Mouse (Mus musculus): Measurements from ENCODE around the gene Itpr2.

The Itpr2 gene

DNA sequence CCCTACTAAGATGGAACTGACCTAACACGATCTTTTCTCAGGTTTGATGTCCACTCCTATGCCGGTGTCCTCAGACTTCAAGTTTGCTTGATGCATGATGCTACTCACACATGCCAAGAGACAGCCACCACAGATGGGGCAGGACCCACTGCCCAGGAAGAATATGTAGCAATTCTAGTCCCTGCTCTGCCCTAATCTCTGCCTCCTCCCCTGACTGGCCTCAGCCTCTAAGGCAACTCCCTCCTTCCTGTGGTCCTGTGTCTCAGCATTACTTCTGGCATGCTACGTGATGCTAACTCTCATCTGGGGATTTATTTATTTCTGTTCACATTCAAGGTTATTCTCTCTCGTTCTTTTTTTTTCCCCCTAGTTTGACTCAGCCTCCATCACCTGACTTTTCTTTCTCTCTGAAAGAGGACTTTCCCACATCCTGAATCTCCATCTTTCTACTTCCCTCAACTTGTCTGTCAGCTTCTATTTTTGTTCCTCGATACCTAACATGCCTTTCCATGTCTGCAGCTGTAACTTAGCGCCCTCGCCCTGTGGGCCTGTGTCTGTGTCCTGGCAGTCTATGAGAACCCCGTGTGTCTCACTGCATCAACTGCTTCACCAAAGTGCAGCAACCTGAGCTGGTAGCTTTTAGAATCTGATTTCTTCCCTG is 279.5 kb downstream of the Itpr2 start:
- peak in 1 of 2 experiments; percentile 4 for DNase-seq (ENCODE audit: low spot score in 2 of 2)

GRCm38 (mm10) chr6:146221371-146222336 is 280.4 kb downstream of the Itpr2 start:
- peak; percentile 74 to 75 for DNase-seq (ENCODE audit: low spot score in 2 of 2)

GRCm38 (mm10) chr6:146220071-146220470 is 282.0 kb downstream of the Itpr2 start:
- DNase-seq (ENCODE audit: low spot score in 2 of 2) = no peak

- no peak for DNase-seq (ENCODE audit: low spot score in 2 of 2)
These were observed 282.5 kb downstream of the Itpr2 start for GRCm38 (mm10) chr6:146219534-146219933.

GRCm38 (mm10) chr6:146215302-146215701 is 286.7 kb downstream of the Itpr2 start:
- DNase-seq (ENCODE audit: low spot score in 2 of 2) = no peak

DNA sequence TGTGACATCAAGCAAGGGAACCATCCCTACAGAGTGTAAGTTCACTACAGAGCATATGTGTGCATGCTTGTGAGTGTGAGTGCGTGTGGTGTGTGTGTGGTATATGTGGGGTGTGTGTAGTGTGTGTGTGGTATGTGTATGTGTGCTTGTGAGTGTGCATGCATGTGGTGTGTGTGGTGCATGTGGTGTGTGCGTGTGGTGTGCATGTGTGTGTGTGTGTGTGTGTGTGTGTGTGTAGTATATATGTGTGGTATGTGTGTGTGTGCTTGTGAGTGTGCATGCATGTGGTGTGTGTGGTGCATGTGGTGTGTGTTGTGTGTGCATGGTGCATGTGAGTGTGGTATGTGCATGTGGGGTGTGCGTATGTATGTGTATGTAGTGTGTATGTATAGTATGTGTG is 289.7 kb downstream of the Itpr2 start:
- no peak for DNase-seq (ENCODE audit: low spot score in 2 of 2)

GRCm38 (mm10) chr6:146211233-146211632 is 290.8 kb downstream of the Itpr2 start:
- no peak for DNase-seq (ENCODE audit: low spot score in 2 of 2)

DNA sequence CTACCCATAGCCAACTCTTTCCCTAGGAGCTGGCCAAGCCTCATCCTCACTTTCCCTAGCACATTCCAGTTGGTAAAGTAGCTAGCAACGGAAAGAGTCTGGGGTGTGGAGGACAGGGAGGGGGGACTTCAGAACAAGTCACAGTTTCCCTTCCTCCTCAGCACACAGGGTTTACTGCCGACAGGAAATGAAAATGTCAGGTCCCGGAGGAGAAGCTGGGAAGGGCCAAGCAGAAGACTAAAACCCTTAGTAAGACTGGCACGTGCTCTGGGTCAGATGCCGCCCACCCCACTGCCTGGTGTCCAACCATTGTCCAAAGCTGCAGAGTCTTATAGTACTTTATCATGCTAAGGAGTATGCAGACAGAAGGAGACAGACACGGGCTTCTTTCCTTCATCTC is 293.0 kb downstream of the Itpr2 start:
- no peak for DNase-seq (ENCODE audit: low spot score in 2 of 2)

DNA sequence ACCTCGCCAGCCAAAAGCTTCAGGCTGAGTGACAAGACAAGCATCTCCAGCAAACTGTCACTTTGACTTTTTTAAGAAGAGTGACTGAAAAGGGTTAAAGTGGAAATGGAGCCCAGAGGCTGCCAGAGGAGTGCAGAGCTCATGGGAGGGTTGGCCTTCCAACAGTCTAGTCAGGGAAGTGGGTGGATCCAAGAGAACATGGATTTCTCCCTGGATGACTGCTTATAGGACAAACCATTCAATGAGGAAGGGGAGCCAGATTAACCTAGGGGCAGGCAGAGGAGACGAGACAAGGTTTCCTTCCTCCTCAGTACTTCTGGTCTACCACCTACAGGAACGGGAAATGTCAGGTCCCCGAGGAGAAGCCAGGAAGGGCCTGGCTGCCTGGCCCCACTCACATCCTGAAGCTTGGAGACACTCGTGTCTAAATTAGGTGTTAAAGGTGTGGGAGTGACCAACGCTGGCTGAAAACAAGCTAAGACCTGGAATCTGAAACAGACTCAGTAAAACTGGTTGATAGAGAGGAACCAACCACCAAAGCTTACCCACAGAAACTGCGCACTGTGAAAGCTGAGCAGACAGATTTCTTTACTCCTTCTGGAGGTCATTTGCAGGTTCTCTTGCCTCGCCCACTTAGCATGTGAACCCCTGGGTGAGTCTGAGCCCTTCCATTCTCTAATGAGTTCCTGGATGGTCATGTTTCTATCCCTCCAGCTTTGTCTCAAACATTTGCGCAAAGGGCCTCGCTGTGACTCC is 294.6 kb downstream of the Itpr2 start:
- DNase-seq (ENCODE audit: low spot score in 2 of 2) = no peak

DNA sequence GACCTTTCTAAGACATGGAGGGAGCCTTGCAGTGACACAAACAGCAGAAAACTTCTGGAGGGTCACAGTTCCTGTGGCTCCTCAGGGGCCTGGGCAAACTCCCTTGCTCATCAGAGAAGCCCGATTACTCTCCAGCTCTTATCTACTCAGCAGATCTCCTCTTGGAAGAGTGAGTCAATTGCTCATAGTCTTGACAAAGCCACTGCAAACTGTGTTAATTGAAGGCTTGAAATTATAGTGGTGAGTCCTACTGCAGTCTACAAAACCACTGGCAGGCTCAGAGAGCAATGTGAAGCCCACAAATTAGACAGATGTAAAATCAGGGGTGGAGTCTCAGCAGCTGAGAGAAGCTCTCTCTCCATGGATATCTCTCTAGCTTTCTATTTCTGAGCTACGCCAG is 296.9 kb downstream of the Itpr2 start:
- DNase-seq (ENCODE audit: low spot score in 2 of 2) = no peak

GRCm38 (mm10) chr6:146204470-146204869 is 297.6 kb downstream of the Itpr2 start:
- DNase-seq (ENCODE audit: low spot score in 2 of 2) = no peak

GRCm38 (mm10) chr6:146197868-146198379 is 304.1 kb downstream of the Itpr2 start:
- DNase-seq (ENCODE audit: low spot score in 2 of 2) = no peak

DNA sequence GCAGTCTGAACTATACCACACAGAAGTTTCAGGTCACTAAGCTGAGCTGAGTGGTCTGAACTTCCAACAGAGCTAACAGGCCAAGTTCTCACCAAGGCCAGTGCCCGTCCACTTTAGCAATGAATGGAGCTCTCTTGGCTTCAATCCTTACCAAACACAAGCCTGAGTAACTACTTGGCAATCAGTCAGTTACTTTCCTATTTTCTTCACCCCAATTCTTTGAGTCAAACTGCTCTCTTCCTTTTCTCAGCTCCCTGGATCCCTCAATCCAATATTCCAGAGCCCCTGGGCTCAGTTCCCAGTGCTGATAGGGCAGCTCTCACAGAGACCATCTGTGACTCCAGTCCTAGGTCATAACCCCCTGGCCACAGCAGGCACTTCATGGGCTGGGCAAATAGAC is 305.3 kb downstream of the Itpr2 start:
- DNase-seq (ENCODE audit: low spot score in 2 of 2) = no peak

- no peak for DNase-seq (ENCODE audit: low spot score in 2 of 2)
These were observed 306.1 kb downstream of the Itpr2 start for GRCm38 (mm10) chr6:146195854-146196457.

DNA sequence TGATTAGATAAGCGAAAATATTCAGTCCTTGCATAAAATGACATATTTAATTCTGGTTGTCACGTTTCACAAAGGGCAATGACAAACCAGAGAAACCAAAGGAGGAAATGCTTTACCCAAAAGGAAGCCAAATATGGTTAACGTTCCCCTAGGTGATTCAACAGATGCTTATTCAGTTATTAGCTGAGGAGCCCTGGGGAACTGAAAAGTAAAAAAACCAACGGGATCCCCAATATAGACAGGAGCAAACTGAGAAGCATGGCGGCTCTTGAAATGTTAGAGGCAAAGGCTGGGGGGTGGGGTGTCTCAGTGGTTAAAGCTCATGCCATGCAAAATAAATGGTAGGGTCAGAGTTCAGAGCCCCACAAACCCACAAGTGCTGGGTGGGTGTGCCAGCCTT is 310.1 kb downstream of the Itpr2 start:
- no peak for DNase-seq (ENCODE audit: low spot score in 2 of 2)

GRCm38 (mm10) chr6:146190006-146190405 is 312.0 kb downstream of the Itpr2 start:
- no peak for DNase-seq (ENCODE audit: low spot score in 2 of 2)

GRCm38 (mm10) chr6:146185532-146185931 is 316.5 kb downstream of the Itpr2 start:
- DNase-seq (ENCODE audit: low spot score in 2 of 2) = peak in 1 of 2 experiments; percentile 3

- no peak for DNase-seq (ENCODE audit: low spot score in 2 of 2)
These were observed 317.3 kb downstream of the Itpr2 start for GRCm38 (mm10) chr6:146184771-146185170.

DNA sequence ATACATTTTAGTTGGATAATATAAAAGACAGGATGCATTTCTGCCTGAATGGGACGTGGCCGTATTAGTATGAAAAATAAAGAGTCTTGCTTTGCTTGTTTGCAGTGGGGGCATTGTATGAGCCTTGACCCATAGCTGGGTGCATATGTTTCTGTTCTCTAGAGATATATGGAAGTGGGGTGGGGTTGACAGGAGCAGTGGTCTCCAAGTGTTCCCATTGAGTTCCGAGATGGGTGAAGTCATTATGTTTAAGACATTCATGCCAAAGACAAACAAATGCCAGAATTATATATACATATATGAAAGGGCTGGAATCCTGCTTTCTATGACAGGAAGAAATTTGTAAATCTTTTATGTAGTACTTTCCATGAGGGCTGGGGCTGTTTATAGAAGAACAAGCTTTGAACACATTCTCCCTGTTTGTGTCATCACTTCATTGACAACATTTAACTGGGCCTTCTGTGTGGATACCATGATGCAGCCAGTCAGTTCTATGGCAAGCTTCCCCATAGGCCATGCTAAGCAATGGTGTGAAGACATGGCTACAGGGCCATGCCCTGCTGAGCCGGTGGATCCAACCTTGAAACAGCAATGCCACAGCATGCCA is 327.3 kb downstream of the Itpr2 start:
- no peak for DNase-seq (ENCODE audit: low spot score in 2 of 2)

DNA sequence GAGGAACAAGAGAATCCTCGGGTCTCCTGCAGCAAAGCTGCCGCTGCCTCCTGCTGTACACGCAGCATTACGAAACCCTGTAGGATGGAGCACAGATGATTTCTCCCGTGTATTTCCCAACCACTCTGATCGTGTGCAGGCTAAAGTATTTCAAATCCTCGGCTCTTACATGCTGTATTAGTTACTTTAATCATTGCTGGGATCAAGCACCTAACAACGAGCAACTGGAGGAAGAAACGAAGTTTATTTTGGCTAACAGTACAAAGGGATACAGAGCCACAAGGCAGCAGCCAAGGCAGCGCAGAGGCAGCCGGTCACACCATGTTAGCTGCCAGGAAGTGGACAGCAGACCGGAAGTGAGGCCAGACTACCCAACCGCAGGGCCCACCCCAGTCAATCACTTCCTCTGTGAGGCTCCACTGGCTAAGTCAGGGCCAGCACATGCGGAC is 331.4 kb downstream of the Itpr2 start:
- peak; percentile 66 to 81 for DNase-seq (ENCODE audit: low spot score in 2 of 2)

DNA sequence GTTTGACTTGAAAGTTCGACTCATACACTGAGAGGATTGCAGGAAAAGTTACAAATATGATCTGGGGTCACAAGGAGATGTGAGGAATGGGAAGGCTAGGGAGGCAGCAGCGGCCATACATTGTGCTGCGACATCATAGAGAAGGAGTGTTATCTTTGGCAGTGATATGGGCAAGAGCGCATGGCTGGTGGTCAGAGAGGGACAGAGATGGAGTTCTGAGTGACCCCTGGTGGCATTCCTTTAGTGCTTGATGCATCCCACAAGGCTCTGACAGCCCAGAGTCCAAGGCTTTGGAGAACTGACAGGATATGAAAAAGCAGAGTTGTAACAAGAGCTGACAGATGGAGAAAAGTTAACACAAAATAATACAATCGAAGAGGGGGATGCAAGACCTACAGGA is 334.8 kb downstream of the Itpr2 start:
- no peak for DNase-seq (ENCODE audit: low spot score in 2 of 2)
